Comparison of ENCODE assay signal across 28 mouse cellular contexts in genomic region chr4:85348079-85348643, GRCm38 (mm10).
DNase-seq lines count a peak whose midpoint lies in the region; ATAC-seq and TF ChIP-seq lines count a peak whose summit lies in the region.
"Had no signal": no experiment of that assay in that cellular context is flagged by ENCODE, and none has a peak within 500 bp of the region (broad histone marks: within the 10 kb centered on the region; RNA-seq: fewer than 3 reads in every experiment).

No protein-coding gene starts in this region.

- H3K4me1 ChIP-seq in cerebellum, adult 2 months (ENCODE audit: control insufficient read depth, insufficient read depth, low read length) = peaks cover 43% of the 10 kb centered on the region; the same call in 1 of the 2 replicates
- H3K4me1 ChIP-seq: embryonic facial prominence, embryonic 12.5 days; hindbrain, embryonic 13.5 days; limb, embryonic 13.5 days; megakaryocyte, embryonic 14.5 days; midbrain, embryonic 12.5 days had no signal

- ATAC-seq in frontal cortex, adult (ENCODE audit: low TSS enrichment) = peak; percentile 58
- ATAC-seq: intestine, embryonic 16.5 days; liver, postnatal 0 days; Patski had no signal

- H3K4me3 ChIP-seq in cerebellum, adult 2 months (replicated peaks; ENCODE audit: insufficient read depth, low read depth, low read length) = no peak overlapping the region
- H3K4me3 ChIP-seq: embryonic facial prominence, embryonic 12.5 days; hindbrain, embryonic 13.5 days; limb, embryonic 13.5 days; megakaryocyte, embryonic 14.5 days; midbrain, embryonic 12.5 days had no signal

- WGBS in cerebellum, adult 2 months = 28% methylated on average over 8 of the region's 8 CpGs

- TF ChIP-seq POLR2A in cerebellum, adult 2 months (IDR thresholded peaks at IDR 0.05; ENCODE audit: borderline replicate concordance, insufficient read depth, low read length) = no peak
- no peak for TF ChIP-seq POLR2A in brain, embryonic 14.5 days (IDR thresholded peaks at IDR 0.05; ENCODE audit: borderline replicate concordance, extremely low read depth, insufficient read depth, insufficient read length, poor library complexity, severe bottlenecking)

- DNase-seq in cerebellum, adult 2 months = no peak
- DNase-seq in cerebellum, postnatal 14 days = no peak
- no peak for DNase-seq in frontal cortex, postnatal 14 days (ENCODE audit: low spot score in 2 of 2)
- DNase-seq in ES-CJ7 (ENCODE audit: low read depth, low spot score) = peak; percentile 38
- peak; percentile 77 for DNase-seq in brain, embryonic 14.5 days (ENCODE audit: low read depth)
- DNase-seq in urinary bladder, postnatal 10 days (ENCODE audit: low spot score) = no peak
- DNase-seq in heart, postnatal 4 days = no peak
- DNase-seq: adrenal gland, postnatal 25 days; cerebellum, adult 8-10 months; cerebellum, postnatal 36 days; gastrocnemius, postnatal 36 days; heart, adult 18-20 months; heart, postnatal 36 days; kidney, adult 8-10 months; liver, postnatal 0 days; lung, postnatal 36 days; right cerebral cortex, postnatal 4 days; thymus, postnatal 4 days had no signal

- no peak for TF ChIP-seq CTCF in cerebellum, adult 2 months (IDR thresholded peaks at IDR 0.05; ENCODE audit: borderline replicate concordance, insufficient read depth, low read depth, low read length)
- no peak for TF ChIP-seq CTCF in brain, embryonic 14.5 days (IDR thresholded peaks at IDR 0.05; ENCODE audit: borderline replicate concordance, extremely low read depth, insufficient read depth, insufficient read length)

- peak overlapping the region; percentile 64; the same call in 1 of the 2 replicates for H3K27ac ChIP-seq in cerebellum, adult 2 months (ENCODE audit: insufficient read depth, low read length)
- H3K27ac ChIP-seq: embryonic facial prominence, embryonic 12.5 days; hindbrain, embryonic 13.5 days; kidney, postnatal 0 days; limb, embryonic 13.5 days; midbrain, embryonic 12.5 days had no signal

- no peaks in the 10 kb centered on the region for H3K27me3 ChIP-seq in cerebellum, adult 2 months (ENCODE audit: control insufficient read depth, insufficient read depth, low read length)
- H3K27me3 ChIP-seq: CH12.LX; embryonic facial prominence, embryonic 12.5 days; hindbrain, embryonic 13.5 days; limb, embryonic 13.5 days; megakaryocyte, embryonic 14.5 days; midbrain, embryonic 12.5 days had no signal

Comparison
In these comparisons a context has a peak if more than half of its experiments do, and no peak if none do; other contexts are left out.
1. DNase-seq: peak in ES-CJ7 (single experiment) and brain, embryonic 14.5 days (single experiment); none in cerebellum, adult 2 months (0 of 2), cerebellum, postnatal 14 days (0 of 2), frontal cortex, postnatal 14 days (0 of 2), urinary bladder, postnatal 10 days (single experiment) and heart, postnatal 4 days (single experiment).